Mouse (Mus musculus) C2C12 (cell line): Measurements from ENCODE around the gene Dnase1l3.

Experiments used
- CEBPB ChIP-seq: IDR thresholded peaks from one replicate; pipeline ENCODE4 v1.6.1; 2011; ENCODE audit warnings: low read depth, mild to moderate bottlenecking, control low read depth, moderate library complexity
- CTCF ChIP-seq: IDR thresholded peaks from one replicate; pipeline ENCODE4 v1.5.1; 2011; ENCODE audit not compliant: control insufficient read depth, insufficient read depth, insufficient read length

GRCm38 (mm10) chr14:7943801-7944135 lies 50.6 kb downstream of the Dnase1l3 start:
- TF ChIP-seq CEBPB (no peak), CTCF (no peak)
